Mouse (Mus musculus) megakaryocyte, embryonic 14.5 days (primary cell): ENCODE data around the gene Mitd1. TPM values are rescaled to one million over a fixed set of nuclear protein-coding genes. Genes with fewer than 3 reads are reported as not detected.
A peak's percentile ranks its signal among the peaks of the same experiment; 100 is the strongest.

Experiments used
- H3K27me3 ChIP-seq: replicated peaks from 2 replicates; pipeline ENCODE3; 2012; ENCODE audit warnings: inconsistent platforms
- H3K36me3 ChIP-seq: replicated peaks from 2 replicates; pipeline ENCODE3; 2012; ENCODE audit warnings: low read length, inconsistent platforms, mixed read lengths
- H3K4me1 ChIP-seq: 2 replicates; pipeline ENCODE4 v1.6.1; 2012; ENCODE audit warnings: inconsistent platforms
- H3K4me3 ChIP-seq: replicated peaks from 2 replicates; pipeline ENCODE3; 2012; ENCODE audit warnings: moderate library complexity, mild to moderate bottlenecking, inconsistent platforms
- H3K9me3 ChIP-seq: 2 replicates; pipeline ENCODE4 v1.6.1; 2012; ENCODE audit warnings: inconsistent platforms
- FLI1 ChIP-seq: IDR thresholded peaks from 2 replicates; pipeline ENCODE4 v1.6.1; 2012; ENCODE audit warnings: low read length, inconsistent platforms, mixed read lengths
- GATA1 ChIP-seq: IDR thresholded peaks from 3 replicates; pipeline ENCODE4 v1.6.1; 2012; ENCODE audit warnings: mixed read lengths, low read length, inconsistent platforms, borderline replicate concordance
- polyA plus RNA-seq: library from polyadenylated mRNA; stranded (reverse); fragments of >175 nt; gene quantifications from 2 replicates; pipeline ENCODE4 v1.2.3, GENCODE M21; 2012; ENCODE audit warnings: low replicate concordance; ENCODE audit not compliant: insufficient read depth

The Mitd1 gene
- polyA plus RNA-seq, result 3.0 and 10.0 TPM in 2 replicates

GRCm38 (mm10) chr1:37890025-37890652 lies at the start of gene Mitd1, which contains the start of gene Mrpl30:
Gene Mitd1, minus strand, starts transcription at chr1:37890411.
Gene Mrpl30, plus strand, starts transcription at chr1:37890477.
- TF ChIP-seq FLI1 (no peak; the same call in 1 of the 2 replicates), GATA1 (no peak)
- H3K9me3 ChIP-seq, result no peaks in the 10 kb centered on the region
- H3K27me3 ChIP-seq, result no peaks in the 10 kb centered on the region
- H3K36me3 ChIP-seq, result peaks cover 42% of the 10 kb centered on the region
- H3K4me1 ChIP-seq, result peaks cover 53% of the 10 kb centered on the region
- peak within 1 kb of the TSS; percentile 99 for H3K4me3 ChIP-seq

DNA sequence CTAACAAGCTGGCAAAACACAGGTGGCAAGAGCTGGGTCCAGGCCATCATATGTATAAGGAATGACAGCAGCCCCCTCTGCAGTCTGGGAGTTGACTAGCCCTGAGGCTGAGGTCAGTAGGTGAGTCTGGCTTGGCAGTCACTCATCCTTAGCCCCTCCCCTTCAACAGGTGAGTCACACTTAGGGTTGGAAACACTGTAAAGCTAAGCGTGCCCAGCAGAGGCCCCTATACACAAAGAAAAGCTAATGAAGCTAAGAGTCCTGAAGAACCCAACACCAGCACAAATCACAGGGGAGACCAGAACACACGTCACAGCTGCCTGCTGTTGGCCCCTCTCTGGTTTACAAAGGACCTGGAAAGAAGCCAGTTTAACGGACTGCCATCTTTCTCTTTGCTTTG lies 41.6 kb upstream of the Mitd1 start:
- no peak overlapping the region for H3K4me3 ChIP-seq
- H3K36me3 ChIP-seq, result no peaks in the 10 kb centered on the region
- H3K9me3 ChIP-seq, result peaks cover 3% of the 10 kb centered on the region
- peaks cover 2% of the 10 kb centered on the region for H3K27me3 ChIP-seq
- peaks cover 13% of the 10 kb centered on the region for H3K4me1 ChIP-seq
- TF ChIP-seq GATA1, result no peak
- no peak for TF ChIP-seq FLI1

- H3K27me3 ChIP-seq, result peaks cover 10% of the 10 kb centered on the region
- H3K9me3 ChIP-seq, result peaks cover 3% of the 10 kb centered on the region; the same call in 1 of the 2 replicates
- peaks cover 11% of the 10 kb centered on the region for H3K4me1 ChIP-seq
- no peak overlapping the region for H3K4me3 ChIP-seq
- TF ChIP-seq GATA1 (no peak), FLI1 (no peak)
- no peaks in the 10 kb centered on the region for H3K36me3 ChIP-seq
Measured at GRCm38 (mm10) chr1:37925971-37926370, 35.8 kb upstream of the Mitd1 start.

GRCm38 (mm10) chr1:37922536-37922935 lies 32.3 kb upstream of the Mitd1 start:
- H3K4me1 ChIP-seq, result no peaks in the 10 kb centered on the region
- no peaks in the 10 kb centered on the region for H3K36me3 ChIP-seq
- H3K9me3 ChIP-seq, result peaks cover 3% of the 10 kb centered on the region; the same call in 1 of the 2 replicates
- TF ChIP-seq GATA1, result no peak
- no peak for TF ChIP-seq FLI1
- H3K4me3 ChIP-seq, result no peak overlapping the region
- H3K27me3 ChIP-seq, result peaks cover 30% of the 10 kb centered on the region

DNA sequence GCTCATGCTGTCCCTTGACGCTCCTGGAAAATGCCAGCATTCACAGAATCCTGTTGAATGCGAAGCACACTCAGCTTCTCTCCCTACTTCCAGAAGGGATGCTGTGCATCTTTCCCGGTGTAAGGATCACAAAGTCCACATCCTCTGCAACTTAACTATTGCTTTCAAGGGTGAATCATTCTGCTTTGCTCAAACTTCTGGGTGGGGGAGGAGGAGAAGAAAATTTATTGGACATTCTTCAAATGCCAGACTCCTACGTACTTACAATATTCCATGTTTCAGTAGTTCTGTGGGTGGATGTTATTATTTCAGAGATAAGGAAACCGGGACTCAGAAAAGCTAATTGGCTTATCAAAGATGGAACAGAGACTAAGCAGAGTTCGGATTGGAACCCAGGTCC lies 27.9 kb upstream of the Mitd1 start:
- no peaks in the 10 kb centered on the region for H3K36me3 ChIP-seq
- H3K9me3 ChIP-seq, result no peaks in the 10 kb centered on the region
- TF ChIP-seq FLI1 (no peak), GATA1 (no peak)
- no peaks in the 10 kb centered on the region for H3K4me1 ChIP-seq
- no peak overlapping the region for H3K4me3 ChIP-seq
- H3K27me3 ChIP-seq, result peaks cover 42% of the 10 kb centered on the region

DNA sequence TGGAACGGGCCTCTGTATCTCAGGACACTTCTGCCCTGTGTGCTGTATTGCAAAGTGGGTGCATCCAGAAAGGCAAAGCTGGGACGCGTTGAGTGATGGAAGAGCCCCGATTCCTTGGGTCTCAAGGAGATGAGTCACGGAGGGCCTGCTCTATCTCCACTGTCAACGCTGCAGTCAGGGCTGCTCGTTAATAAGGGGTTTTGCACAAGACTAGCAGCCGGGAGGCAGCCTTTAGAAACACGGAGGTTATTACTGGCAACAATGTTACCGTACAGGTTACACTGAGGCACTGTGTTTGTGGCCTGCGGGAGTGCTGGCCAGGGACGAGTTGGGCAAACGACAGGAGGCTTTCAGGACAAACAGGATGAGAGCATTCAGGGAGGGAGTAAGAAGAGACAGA lies 27.5 kb upstream of the Mitd1 start:
- Histone ChIP-seq H3K27me3 (peaks cover 41% of the 10 kb centered on the region), H3K4me3 (no peak overlapping the region), H3K36me3 (no peaks in the 10 kb centered on the region), H3K4me1 (no peaks in the 10 kb centered on the region), H3K9me3 (no peaks in the 10 kb centered on the region)
- no peak for TF ChIP-seq GATA1
- TF ChIP-seq FLI1, result no peak

DNA sequence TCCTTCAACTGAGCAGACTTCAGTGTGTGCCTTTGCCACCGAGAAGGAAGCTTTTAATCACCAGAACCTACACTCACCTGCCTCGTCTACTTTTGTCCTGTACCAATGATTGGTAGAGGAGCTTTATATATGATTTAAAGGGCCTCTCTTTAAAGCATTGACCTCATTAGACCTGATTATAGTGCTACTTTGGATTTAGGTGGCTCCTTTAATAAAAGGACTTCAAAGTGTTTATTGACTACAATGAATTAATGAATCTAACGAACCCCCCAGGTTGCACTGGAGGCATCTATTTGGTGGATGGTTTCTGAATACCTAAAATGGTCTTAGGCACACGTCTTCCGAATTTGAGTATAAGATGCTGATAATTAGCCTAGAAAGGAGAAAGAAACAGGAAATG lies 26.2 kb upstream of the Mitd1 start, which contains the start of gene Lyg2:
Gene Lyg2 (minus strand): TSS at position 101 of the 400 bp plus-strand sequence.
- Histone ChIP-seq H3K4me3 (peak within 1 kb of the TSS; percentile 44), H3K4me1 (no peaks in the 10 kb centered on the region), H3K9me3 (no peaks in the 10 kb centered on the region), H3K27me3 (peaks cover 41% of the 10 kb centered on the region), H3K36me3 (no peaks in the 10 kb centered on the region)
- TF ChIP-seq FLI1, result no peak
- no peak for TF ChIP-seq GATA1

DNA sequence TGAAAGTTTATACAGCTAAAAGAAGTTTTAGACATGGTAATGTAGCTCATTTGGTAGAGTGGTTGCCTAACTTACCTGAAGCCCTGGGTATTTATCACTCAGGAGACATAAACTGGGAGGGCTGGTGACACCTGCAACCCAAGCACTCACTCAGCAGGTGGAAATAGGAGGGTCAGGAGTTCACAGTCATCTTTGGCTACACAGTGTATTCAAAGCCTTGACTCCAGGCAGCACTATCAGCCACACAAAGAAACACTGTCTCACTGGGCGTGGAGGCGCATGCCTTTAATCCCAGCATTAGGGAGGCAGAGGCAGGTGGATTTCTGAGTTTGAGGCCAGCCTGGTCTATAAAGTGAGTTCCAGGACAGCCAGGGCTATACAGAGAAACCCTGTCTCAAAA lies 22.5 kb upstream of the Mitd1 start:
- Histone ChIP-seq H3K4me1 (peaks cover 5% of the 10 kb centered on the region; the same call in 1 of the 2 replicates), H3K27me3 (peaks cover 28% of the 10 kb centered on the region), H3K9me3 (no peaks in the 10 kb centered on the region), H3K4me3 (no peak overlapping the region), H3K36me3 (no peaks in the 10 kb centered on the region)
- TF ChIP-seq GATA1 (no peak), FLI1 (no peak)

GRCm38 (mm10) chr1:37903178-37903577 lies 13.0 kb upstream of the Mitd1 start:
- Histone ChIP-seq H3K36me3 (peaks cover 25% of the 10 kb centered on the region), H3K27me3 (no peaks in the 10 kb centered on the region), H3K9me3 (no peaks in the 10 kb centered on the region), H3K4me3 (no peak overlapping the region), H3K4me1 (peaks cover 23% of the 10 kb centered on the region)
- TF ChIP-seq GATA1 (no peak), FLI1 (no peak)

GRCm38 (mm10) chr1:37900288-37900687 lies 10.1 kb upstream of the Mitd1 start:
- no peak for TF ChIP-seq FLI1
- no peak for TF ChIP-seq GATA1
- no peaks in the 10 kb centered on the region for H3K9me3 ChIP-seq
- no peaks in the 10 kb centered on the region for H3K27me3 ChIP-seq
- H3K4me3 ChIP-seq, result no peak overlapping the region
- peaks cover 52% of the 10 kb centered on the region for H3K36me3 ChIP-seq
- peaks cover 15% of the 10 kb centered on the region for H3K4me1 ChIP-seq
